Mouse (Mus musculus): ENCODE measurements around the gene Tmem231. TPM values are rescaled to one million over a fixed set of nuclear protein-coding genes. Genes with fewer than 3 reads are reported as not detected.
A peak's percentile ranks its signal among the peaks of the same experiment; 100 is the strongest.

Gene Tmem231
- polyA plus RNA-seq (2016; fragmentation: Nextera tagmentation; extraction: Ambion mirVana): 20.1 and 20.2 TPM in 2 replicates

GRCm38 (mm10) chr8:111933348-111934076 is at the start of gene Tmem231:
TSS of gene Tmem231 (minus strand) at chr8:111933881.
- H3K36me3 ChIP-seq (replicated peaks): no peaks in the 10 kb centered on the region; the same call in 1 of the 2 replicates
- H3K9me3 ChIP-seq: no peaks in the 10 kb centered on the region
- no peaks in the 10 kb centered on the region for H3K27me3 ChIP-seq (replicated peaks; ENCODE audit: low read depth, poor library complexity, severe bottlenecking)
- peak; percentile 95 for DNase-seq (ENCODE audit: low spot score)
- WGBS: under 1% methylated on average over 53 of the region's 53 CpGs
- H3K4me3 ChIP-seq: peak within 1 kb of the TSS; percentile 86
- peak within 1 kb of the TSS; percentile 94 for H3K27ac ChIP-seq (replicated peaks)
- H3K4me1 ChIP-seq: peaks cover 29% of the 10 kb centered on the region

- H3K4me1 ChIP-seq: no peaks in the 10 kb centered on the region
- H3K36me3 ChIP-seq (replicated peaks): peaks cover 82% of the 10 kb centered on the region
- H3K4me3 ChIP-seq: no peak overlapping the region
- H3K9me3 ChIP-seq: no peaks in the 10 kb centered on the region
- WGBS: 76% methylated on average over 7 of the region's 7 CpGs
- H3K27me3 ChIP-seq (replicated peaks; ENCODE audit: low read depth, poor library complexity, severe bottlenecking): no peaks in the 10 kb centered on the region
- H3K27ac ChIP-seq (replicated peaks): no peak overlapping the region
- no peak for DNase-seq (ENCODE audit: low spot score)
Observed at GRCm38 (mm10) chr8:111982116-111982515, 48.4 kb upstream of the Tmem231 start.

DNA sequence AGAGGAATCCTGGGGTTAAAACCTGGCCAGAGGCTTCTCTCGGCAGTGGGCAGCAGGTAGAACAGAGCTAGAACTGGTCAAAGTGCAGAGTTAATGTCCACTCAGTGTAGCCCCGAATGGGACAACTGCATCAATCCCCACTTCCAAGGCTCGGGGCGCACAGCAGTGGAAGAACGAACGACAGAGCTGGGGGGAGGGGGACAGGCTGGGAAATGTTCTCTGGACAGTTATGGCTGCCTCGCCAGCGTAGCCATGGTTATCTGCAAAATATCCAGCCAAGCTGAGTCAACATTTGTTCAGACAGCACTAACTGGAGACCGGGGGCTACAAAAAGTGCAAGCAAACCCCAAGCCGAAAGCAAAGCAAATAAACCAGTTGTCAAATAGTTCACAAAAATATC is 44.5 kb upstream of the Tmem231 start:
- H3K27ac ChIP-seq (replicated peaks): no peak overlapping the region

DNA sequence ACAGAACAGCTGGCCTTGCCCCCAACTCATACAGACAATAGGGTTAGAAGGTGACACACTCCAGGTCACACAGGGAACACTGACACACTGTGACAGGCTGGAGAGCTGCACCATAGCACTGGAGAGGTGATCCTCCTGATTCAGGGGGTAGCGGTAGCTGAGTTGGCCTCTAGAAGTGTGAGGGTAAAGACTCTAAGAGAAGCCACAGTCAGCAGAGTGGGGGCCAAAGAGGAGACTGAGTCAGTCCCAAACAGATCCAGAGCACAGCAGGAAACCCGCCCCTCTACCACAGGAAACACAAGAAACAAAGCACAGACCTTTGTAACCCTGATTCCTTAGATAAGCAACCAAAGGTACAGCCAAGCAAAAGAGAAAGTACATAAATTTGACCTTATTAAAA is 42.6 kb upstream of the Tmem231 start:
- Histone ChIP-seq H3K27me3 (replicated peaks; ENCODE audit: low read depth, poor library complexity, severe bottlenecking) (no peaks in the 10 kb centered on the region), H3K27ac (replicated peaks) (no peak overlapping the region), H3K4me1 (no peaks in the 10 kb centered on the region), H3K4me3 (no peak overlapping the region), H3K9me3 (peaks cover 12% of the 10 kb centered on the region), H3K36me3 (replicated peaks) (peaks cover 86% of the 10 kb centered on the region)
- 86% methylated on average over 2 of the region's 2 CpGs for WGBS
- no peak for DNase-seq (ENCODE audit: low spot score)

More for the DNA sequence above, 44.5 kb upstream of the Tmem231 start:
- 85% methylated on average over 10 of the region's 10 CpGs for WGBS
- H3K9me3 ChIP-seq: peaks cover 12% of the 10 kb centered on the region
- no peaks in the 10 kb centered on the region for H3K27me3 ChIP-seq (replicated peaks; ENCODE audit: low read depth, poor library complexity, severe bottlenecking)
- no peaks in the 10 kb centered on the region for H3K4me1 ChIP-seq
- no peak for DNase-seq (ENCODE audit: low spot score)
- peaks cover 85% of the 10 kb centered on the region for H3K36me3 ChIP-seq (replicated peaks)
- no peak overlapping the region for H3K4me3 ChIP-seq

DNA sequence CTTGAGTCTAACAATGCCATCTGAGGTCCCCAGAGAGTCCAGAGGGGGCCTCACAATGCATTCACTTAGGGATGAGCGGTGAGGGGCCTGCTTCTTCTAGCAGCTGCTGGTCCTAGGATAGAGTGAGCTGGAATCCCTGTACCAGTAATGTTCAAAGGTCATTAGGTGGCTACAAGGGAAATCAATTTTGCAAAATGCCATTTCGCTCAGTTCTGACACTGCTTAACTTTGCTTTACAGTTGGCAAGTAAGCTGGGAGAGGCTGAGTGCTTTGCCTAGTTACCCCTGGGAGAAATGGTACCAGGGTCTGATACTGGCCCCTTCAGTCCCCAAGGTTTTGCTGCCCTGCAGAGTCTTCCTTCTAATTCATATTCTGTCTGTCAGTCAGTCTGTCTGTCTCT is 42.0 kb upstream of the Tmem231 start:
- Histone ChIP-seq H3K9me3 (peaks cover 12% of the 10 kb centered on the region), H3K27ac (replicated peaks) (no peak overlapping the region), H3K36me3 (replicated peaks) (peaks cover 86% of the 10 kb centered on the region), H3K4me1 (no peaks in the 10 kb centered on the region), H3K27me3 (replicated peaks; ENCODE audit: low read depth, poor library complexity, severe bottlenecking) (no peaks in the 10 kb centered on the region), H3K4me3 (no peak overlapping the region)
- 87% methylated on average over 2 of the region's 2 CpGs for WGBS
- no peak for DNase-seq (ENCODE audit: low spot score)

- no peak for DNase-seq (ENCODE audit: low spot score)
- H3K36me3 ChIP-seq (replicated peaks): peaks cover 88% of the 10 kb centered on the region
- no peak overlapping the region for H3K4me3 ChIP-seq
- WGBS: 97% methylated on average over 12 of the region's 12 CpGs
- H3K9me3 ChIP-seq: peaks cover 12% of the 10 kb centered on the region
- no peak overlapping the region for H3K27ac ChIP-seq (replicated peaks)
- H3K4me1 ChIP-seq: no peaks in the 10 kb centered on the region
- H3K27me3 ChIP-seq (replicated peaks; ENCODE audit: low read depth, poor library complexity, severe bottlenecking): no peaks in the 10 kb centered on the region
Observed at GRCm38 (mm10) chr8:111974138-111974537, 40.5 kb upstream of the Tmem231 start.

DNA sequence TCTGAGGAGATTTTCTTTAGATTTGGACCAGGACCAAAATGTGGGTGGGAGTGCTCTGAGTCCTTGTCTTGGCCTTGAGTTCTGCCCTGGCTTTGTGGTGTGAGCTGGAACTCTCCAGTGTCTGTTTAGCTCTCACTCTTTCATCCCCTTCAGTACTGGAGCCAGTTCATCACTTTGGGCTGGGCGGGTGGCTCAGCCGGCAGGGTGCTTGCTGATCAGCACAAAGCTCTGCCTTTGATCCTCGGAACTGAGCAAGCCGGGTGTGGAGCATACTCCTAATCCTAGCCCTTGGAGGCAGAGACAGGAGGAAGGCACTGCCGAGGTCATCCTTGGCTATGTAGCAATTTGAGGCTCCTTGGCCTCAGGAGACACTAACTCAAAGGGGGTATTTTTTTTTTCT is 35.3 kb upstream of the Tmem231 start:
- H3K9me3 ChIP-seq: peaks cover 8% of the 10 kb centered on the region
- no peak overlapping the region for H3K4me3 ChIP-seq
- H3K4me1 ChIP-seq: no peaks in the 10 kb centered on the region
- H3K36me3 ChIP-seq (replicated peaks): peaks cover 71% of the 10 kb centered on the region
- WGBS: 36% methylated on average over 5 of the region's 5 CpGs
- DNase-seq (ENCODE audit: low spot score): no peak
- no peaks in the 10 kb centered on the region for H3K27me3 ChIP-seq (replicated peaks; ENCODE audit: low read depth, poor library complexity, severe bottlenecking)
- H3K27ac ChIP-seq (replicated peaks): no peak overlapping the region

GRCm38 (mm10) chr8:111968541-111968940 is 34.9 kb upstream of the Tmem231 start:
- Histone ChIP-seq H3K4me3 (no peak overlapping the region), H3K9me3 (peaks cover 4% of the 10 kb centered on the region; the same call in 1 of the 2 replicates), H3K36me3 (replicated peaks) (peaks cover 67% of the 10 kb centered on the region), H3K27ac (replicated peaks) (no peak overlapping the region), H3K4me1 (peaks cover 2% of the 10 kb centered on the region; the same call in 1 of the 2 replicates), H3K27me3 (replicated peaks; ENCODE audit: low read depth, poor library complexity, severe bottlenecking) (no peaks in the 10 kb centered on the region)
- DNase-seq (ENCODE audit: low spot score): no peak
- 87% methylated on average over 10 of the region's 10 CpGs for WGBS

DNA sequence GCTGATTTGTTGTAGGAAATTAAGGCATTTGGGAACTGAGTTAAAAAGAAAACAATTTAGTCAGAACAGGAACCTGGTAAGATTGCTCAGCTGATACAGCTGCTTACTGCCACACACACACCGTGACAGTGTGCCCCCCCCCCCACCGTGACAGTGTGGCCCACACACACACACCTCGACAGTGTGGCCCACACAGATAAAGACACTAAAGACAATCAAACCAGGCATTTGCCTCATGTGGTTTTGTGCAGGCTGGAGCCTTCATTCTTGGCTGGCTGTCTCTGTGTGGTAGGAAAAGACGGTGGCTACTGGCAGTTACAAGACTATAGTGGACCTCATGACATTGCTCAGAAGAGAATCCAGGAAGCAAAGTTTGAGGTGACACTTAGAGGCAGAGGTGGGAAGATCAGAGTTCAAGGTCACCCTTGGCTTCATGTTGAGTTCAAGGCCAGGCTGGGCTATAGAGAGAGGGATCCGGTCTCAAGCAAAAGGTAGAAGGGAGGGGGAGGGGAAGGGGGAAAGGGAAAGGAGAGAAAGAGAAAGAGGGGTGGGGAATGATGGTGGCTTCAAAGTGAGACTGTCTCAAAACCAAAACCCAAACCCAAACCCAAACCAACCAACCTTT is 33.7 kb upstream of the Tmem231 start:
- no peak overlapping the region for H3K4me3 ChIP-seq
- peaks cover 55% of the 10 kb centered on the region for H3K36me3 ChIP-seq (replicated peaks)
- H3K27me3 ChIP-seq (replicated peaks; ENCODE audit: low read depth, poor library complexity, severe bottlenecking): no peaks in the 10 kb centered on the region
- no peaks in the 10 kb centered on the region for H3K9me3 ChIP-seq
- DNase-seq (ENCODE audit: low spot score): no peak
- no peak overlapping the region for H3K27ac ChIP-seq (replicated peaks)
- WGBS: 87% methylated on average over 5 of the region's 5 CpGs
- H3K4me1 ChIP-seq: peaks cover 9% of the 10 kb centered on the region; the same call in 1 of the 2 replicates

DNA sequence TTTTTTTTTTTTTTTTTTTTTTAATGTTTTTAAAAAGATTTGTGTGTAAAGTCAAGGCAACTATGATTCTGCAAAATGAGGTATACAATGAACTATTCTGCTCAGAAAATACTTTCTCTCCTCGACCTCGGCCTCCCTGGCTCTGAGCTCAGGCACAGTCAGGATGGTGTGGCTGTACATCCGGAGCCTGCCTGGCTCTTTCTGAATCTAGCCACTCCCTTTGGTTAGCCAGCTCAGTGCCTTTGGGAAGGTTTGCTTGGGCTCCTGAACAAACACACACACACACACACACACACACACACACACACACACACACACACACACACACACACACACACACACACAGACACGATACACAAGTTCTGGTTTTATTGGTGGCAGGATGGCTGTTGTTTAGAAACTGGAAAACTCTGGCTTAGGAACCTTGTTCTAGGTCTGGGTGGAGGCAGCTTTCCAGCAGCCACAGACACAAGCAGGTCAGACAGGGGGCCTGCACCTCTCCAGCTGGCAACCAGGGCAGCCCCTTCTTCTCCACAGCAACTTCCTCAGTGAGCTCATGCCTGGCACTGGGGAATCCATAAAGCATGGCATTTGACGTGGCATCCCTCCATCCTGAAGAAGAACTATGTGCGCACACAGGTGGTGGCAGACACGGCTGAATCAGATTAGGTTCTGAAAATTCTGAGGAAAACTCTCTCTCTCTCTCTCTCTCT is 31.3 kb upstream of the Tmem231 start:
- H3K36me3 ChIP-seq (replicated peaks): peaks cover 44% of the 10 kb centered on the region
- 83% methylated on average over 7 of the region's 7 CpGs for WGBS
- H3K4me3 ChIP-seq: no peak overlapping the region
- H3K27me3 ChIP-seq (replicated peaks; ENCODE audit: low read depth, poor library complexity, severe bottlenecking): no peaks in the 10 kb centered on the region
- no peaks in the 10 kb centered on the region for H3K9me3 ChIP-seq
- no peak overlapping the region for H3K27ac ChIP-seq (replicated peaks)
- DNase-seq (ENCODE audit: low spot score): no peak
- H3K4me1 ChIP-seq: peaks cover 9% of the 10 kb centered on the region; the same call in 1 of the 2 replicates

- H3K9me3 ChIP-seq: no peaks in the 10 kb centered on the region
- no peaks in the 10 kb centered on the region for H3K27me3 ChIP-seq (replicated peaks; ENCODE audit: low read depth, poor library complexity, severe bottlenecking)
- H3K27ac ChIP-seq (replicated peaks): no peak overlapping the region
- DNase-seq (ENCODE audit: low spot score): no peak
- no peak overlapping the region for H3K4me3 ChIP-seq
- 56% methylated on average over 5 of the region's 5 CpGs for WGBS
- peaks cover 9% of the 10 kb centered on the region; the same call in 1 of the 2 replicates for H3K4me1 ChIP-seq
- peaks cover 49% of the 10 kb centered on the region for H3K36me3 ChIP-seq (replicated peaks)
Observed at GRCm38 (mm10) chr8:111964351-111964750, 30.7 kb upstream of the Tmem231 start.

- peaks cover 49% of the 10 kb centered on the region for H3K36me3 ChIP-seq (replicated peaks)
- H3K4me3 ChIP-seq: no peak overlapping the region
- no peak overlapping the region for H3K27ac ChIP-seq (replicated peaks)
- H3K27me3 ChIP-seq (replicated peaks; ENCODE audit: low read depth, poor library complexity, severe bottlenecking): no peaks in the 10 kb centered on the region
- no peak for DNase-seq (ENCODE audit: low spot score)
- peaks cover 9% of the 10 kb centered on the region; the same call in 1 of the 2 replicates for H3K4me1 ChIP-seq
- WGBS: 79% methylated on average over 4 of the region's 4 CpGs
- no peaks in the 10 kb centered on the region for H3K9me3 ChIP-seq
Observed at GRCm38 (mm10) chr8:111963546-111963945, 29.9 kb upstream of the Tmem231 start.
